Mouse (Mus musculus) layer of hippocampus, adult 18-20 months (tissue): ENCODE data around the gene Ephb6. TPM values are rescaled to one million over a fixed set of nuclear protein-coding genes. Genes with fewer than 3 reads are reported as not detected.

Source experiments
- DNase-seq, 2 experiments: peaks; one replicate each; pipeline ENCODE4 v3.0.0; 2022; ENCODE audit warnings: low spot score in 2 of 2
- total RNA-seq, 2 experiments: library from RNA; stranded (reverse); gene quantifications; 2 replicates each; pipeline ENCODE4 v1.2.3; 2021

The Ephb6 gene
- total RNA-seq, 2 experiments from 2014 or later: 75.5 to 80.5 TPM

- DNase-seq: no peak
Measured at GRCm38 (mm10) chr6:41621241-41621990, 16.1 kb downstream of the Ephb6 start.

GRCm38 (mm10) chr6:41622661-41623060 is 17.4 kb downstream of the Ephb6 start:
- no peak for DNase-seq

- no peak for DNase-seq
Measured at GRCm38 (mm10) chr6:41628180-41628579, 22.9 kb downstream of the Ephb6 start.

GRCm38 (mm10) chr6:41630791-41631190 is 25.5 kb downstream of the Ephb6 start:
- DNase-seq: no peak

GRCm38 (mm10) chr6:41631549-41631948 is 26.3 kb downstream of the Ephb6 start:
- DNase-seq: peak in 1 of 2 experiments; percentile 40

- no peak for DNase-seq
Measured at GRCm38 (mm10) chr6:41635211-41635610, 29.9 kb downstream of the Ephb6 start.

GRCm38 (mm10) chr6:41636178-41636577 is 30.9 kb downstream of the Ephb6 start, which contains the start of gene Trpv6:
Trpv6 (minus strand) TSS chr6:41636405.
- DNase-seq: no peak

- DNase-seq: no peak
Measured at GRCm38 (mm10) chr6:41637393-41637792, 32.1 kb downstream of the Ephb6 start.

- DNase-seq: no peak
Measured at GRCm38 (mm10) chr6:41637927-41638506, 32.7 kb downstream of the Ephb6 start.

GRCm38 (mm10) chr6:41640449-41640848 is 35.2 kb downstream of the Ephb6 start:
- DNase-seq: no peak

- no peak for DNase-seq
Measured at GRCm38 (mm10) chr6:41641173-41641866, 36.0 kb downstream of the Ephb6 start.

GRCm38 (mm10) chr6:41642765-41643164 is 37.5 kb downstream of the Ephb6 start:
- no peak for DNase-seq

- DNase-seq: no peak
Measured at GRCm38 (mm10) chr6:41643227-41643626, 37.9 kb downstream of the Ephb6 start.

GRCm38 (mm10) chr6:41646220-41646619 is 40.9 kb downstream of the Ephb6 start:
- DNase-seq: no peak

GRCm38 (mm10) chr6:41646672-41647071 is 41.4 kb downstream of the Ephb6 start:
- DNase-seq: no peak

GRCm38 (mm10) chr6:41653173-41653572 is 47.9 kb downstream of the Ephb6 start:
- DNase-seq: no peak

- DNase-seq: no peak
Measured at GRCm38 (mm10) chr6:41654648-41655047, 49.4 kb downstream of the Ephb6 start.

GRCm38 (mm10) chr6:41658487-41658886 is 53.2 kb downstream of the Ephb6 start:
- no peak for DNase-seq

- peak in 1 of 2 experiments; percentile 13 for DNase-seq
Measured at GRCm38 (mm10) chr6:41662320-41662719, 57.0 kb downstream of the Ephb6 start.
